Mouse (Mus musculus): ENCODE data around the gene Zfp708. TPM values are rescaled to one million over a fixed set of nuclear protein-coding genes. Genes with fewer than 3 reads are reported as not detected.
A peak's percentile ranks its signal among the peaks of the same experiment; 100 is the strongest.
"Not testable (repeated sequence)": the region's sequence is repeated elsewhere in the genome, so short reads cannot be mapped to it uniquely, and the experiment has no call there.

Zfp708 gene
- not detected in 2 replicates for polyA plus RNA-seq (2012; ENCODE audit: insufficient read depth, insufficient read length, missing spikeins)

DNA sequence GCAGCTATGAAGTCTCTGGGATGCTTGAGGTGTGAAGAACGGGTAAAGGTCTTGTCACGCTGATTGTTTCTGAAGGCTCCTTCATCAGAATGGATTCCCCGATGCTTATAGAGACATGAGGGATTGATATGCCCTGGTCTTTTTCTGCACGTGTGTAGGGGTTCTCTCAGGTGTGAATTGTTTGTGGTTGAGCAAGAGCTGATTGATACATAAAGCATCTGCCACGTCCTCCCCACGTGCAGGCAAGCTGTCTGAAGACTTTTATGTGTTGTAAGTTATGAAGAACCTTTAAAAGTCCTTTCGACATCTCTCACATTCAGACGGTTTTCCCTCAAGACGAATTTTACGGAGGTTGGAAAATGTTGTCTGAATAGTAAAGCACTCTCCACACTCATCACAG lies at the start of gene Zfp708:
Gene Zfp708, minus strand, starts transcription at position 101 of the 400 bp plus-strand sequence.
- Histone ChIP-seq H3K4me1 (ENCODE audit: control insufficient read depth, insufficient read depth, low read length) (no peaks in the 10 kb centered on the region), H3K27ac (ENCODE audit: insufficient read depth, low read depth, low read length) (no peak within 1 kb of the TSS), H3K4me3 (ENCODE audit: insufficient read depth, low read length) (no peak within 1 kb of the TSS)
- TF ChIP-seq CTCF (IDR thresholded peaks at IDR 0.05; ENCODE audit: low read depth, low read length): no peak
- TF ChIP-seq POLR2A (IDR thresholded peaks at IDR 0.05; ENCODE audit: borderline replicate concordance, low read depth, low read length): no peak

- Histone ChIP-seq H3K4me3 (ENCODE audit: insufficient read depth, low read length) (peak overlapping the region; percentile 88), H3K4me1 (ENCODE audit: control insufficient read depth, insufficient read depth, low read length) (no peaks in the 10 kb centered on the region), H3K27ac (ENCODE audit: insufficient read depth, low read depth, low read length) (0 out of 2 replicates have a peak overlapping the region, but pooled peaks have one; percentile 39)
- TF ChIP-seq POLR2A (IDR thresholded peaks at IDR 0.05; ENCODE audit: borderline replicate concordance, low read depth, low read length): no peak; the same call in 1 of the 2 replicates
- 0 out of 2 replicates have a peak, but pooled peaks have one; percentile 14 for TF ChIP-seq CTCF (IDR thresholded peaks at IDR 0.05; ENCODE audit: low read depth, low read length)
These were observed 30.4 kb upstream of the Zfp708 start for GRCm38 (mm10) chr13:67128038-67128721.

DNA sequence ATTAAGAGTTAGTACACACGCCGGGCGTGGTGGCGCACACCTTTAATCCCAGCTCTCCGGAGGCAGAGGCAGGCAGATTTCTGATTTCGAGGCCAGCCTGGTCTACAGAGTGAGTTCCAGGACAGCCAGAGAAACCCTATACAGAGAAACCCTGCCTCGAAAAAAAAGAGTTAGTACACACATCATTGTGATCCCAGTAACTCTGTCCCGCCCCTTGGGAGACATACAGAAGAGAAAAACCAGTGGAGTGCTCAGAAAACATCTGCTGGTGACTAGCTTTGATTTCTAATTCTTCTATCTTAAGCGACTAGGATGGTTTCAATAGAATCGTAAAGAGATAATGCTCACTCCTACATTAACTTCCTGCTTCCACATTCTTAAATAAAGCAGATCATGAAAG lies 29.7 kb upstream of the Zfp708 start:
- not testable (repeated sequence) for H3K27ac ChIP-seq (ENCODE audit: insufficient read depth, low read depth, low read length); H3K4me3 ChIP-seq (ENCODE audit: insufficient read depth, low read length)

DNA sequence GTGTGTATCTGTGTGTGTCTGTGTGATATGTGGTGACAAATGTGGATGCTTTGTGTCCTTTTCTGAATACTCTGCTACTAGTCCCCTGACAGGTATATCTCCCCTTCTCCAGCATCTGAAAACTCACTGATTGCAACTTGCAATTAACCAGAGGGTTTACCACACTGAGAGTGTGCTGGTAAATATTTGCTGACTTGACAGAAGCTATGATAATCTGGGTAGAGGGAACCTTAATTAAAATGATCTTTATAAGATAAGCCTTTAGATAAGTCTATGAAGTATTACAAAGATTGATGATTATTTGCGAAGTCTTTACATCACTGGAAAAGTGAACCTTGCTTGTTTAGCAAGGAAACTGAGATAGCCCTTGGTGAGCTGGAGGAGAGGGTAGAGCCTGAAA lies 26.7 kb upstream of the Zfp708 start:
- TF ChIP-seq CTCF (IDR thresholded peaks at IDR 0.05; ENCODE audit: low read depth, low read length) (no peak), POLR2A (IDR thresholded peaks at IDR 0.05; ENCODE audit: borderline replicate concordance, low read depth, low read length) (no peak)
- Histone ChIP-seq H3K4me1 (ENCODE audit: control insufficient read depth, insufficient read depth, low read length) (no peaks in the 10 kb centered on the region), H3K27ac (ENCODE audit: insufficient read depth, low read depth, low read length) (no peak overlapping the region), H3K4me3 (ENCODE audit: insufficient read depth, low read length) (no peak overlapping the region)

More for the DNA sequence above, 29.7 kb upstream of the Zfp708 start:
- not testable (repeated sequence) for H3K4me1 ChIP-seq (ENCODE audit: control insufficient read depth, insufficient read depth, low read length)

DNA sequence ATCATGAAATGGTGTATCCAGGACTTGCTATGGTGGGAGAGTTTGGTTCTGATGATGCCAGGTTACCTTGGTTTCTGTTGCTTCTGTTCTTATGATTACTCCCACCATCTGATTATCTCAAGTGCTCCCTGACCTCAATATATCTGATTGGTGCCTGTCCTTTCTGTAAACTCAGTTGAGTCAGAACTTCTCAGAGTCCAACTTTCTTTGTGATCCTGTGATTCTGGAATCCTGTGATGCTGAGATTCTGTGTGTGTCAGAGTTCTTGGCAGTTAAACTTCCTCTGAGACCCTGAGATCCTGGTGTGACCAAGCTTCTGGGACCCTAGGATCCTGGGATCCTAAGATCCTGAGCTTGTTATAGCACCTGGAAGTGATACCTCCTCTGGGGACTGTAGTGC lies 23.6 kb upstream of the Zfp708 start, which contains the start of gene Zfp759:
Gene Zfp759, plus strand, starts transcription at position 301 of the 400 bp plus-strand sequence.
- H3K4me3 ChIP-seq (ENCODE audit: insufficient read depth, low read length); H3K27ac ChIP-seq (ENCODE audit: insufficient read depth, low read depth, low read length); H3K4me1 ChIP-seq (ENCODE audit: control insufficient read depth, insufficient read depth, low read length): not testable (repeated sequence)

DNA sequence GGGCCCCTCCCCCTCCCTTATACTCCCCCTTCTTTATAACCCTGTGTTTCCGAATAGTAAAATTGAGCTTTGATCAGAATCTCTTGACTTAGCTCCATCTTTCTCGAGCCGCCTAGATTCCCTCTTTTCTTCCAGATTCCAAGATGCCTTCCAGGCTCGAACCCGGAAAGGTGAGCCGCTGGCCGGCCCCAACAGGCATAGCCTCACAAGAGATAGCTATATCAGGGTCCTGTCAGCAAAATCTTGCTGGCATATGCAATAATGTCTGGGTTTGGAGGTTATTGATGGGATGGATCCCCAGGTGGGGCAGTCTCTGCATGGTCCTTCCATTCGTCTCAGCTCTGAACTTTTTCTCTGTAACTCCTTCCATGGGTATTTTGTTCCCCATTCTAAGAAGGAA lies 18.4 kb upstream of the Zfp708 start, which contains the start of gene Rslcan18:
Gene Rslcan18, minus strand, starts transcription at position 101 of the 400 bp plus-strand sequence.
- H3K4me3 ChIP-seq (ENCODE audit: insufficient read depth, low read length); H3K27ac ChIP-seq (ENCODE audit: insufficient read depth, low read depth, low read length); H3K4me1 ChIP-seq (ENCODE audit: control insufficient read depth, insufficient read depth, low read length): not testable (repeated sequence)

- Histone ChIP-seq H3K4me1 (ENCODE audit: control insufficient read depth, insufficient read depth, low read length) (no peaks in the 10 kb centered on the region), H3K27ac (ENCODE audit: insufficient read depth, low read depth, low read length) (no peak overlapping the region), H3K4me3 (ENCODE audit: insufficient read depth, low read length) (no peak overlapping the region)
- no peak for TF ChIP-seq POLR2A (IDR thresholded peaks at IDR 0.05; ENCODE audit: borderline replicate concordance, low read depth, low read length)
- TF ChIP-seq CTCF (IDR thresholded peaks at IDR 0.05; ENCODE audit: low read depth, low read length): no peak
These were observed 15.5 kb upstream of the Zfp708 start for GRCm38 (mm10) chr13:67113287-67113686.

DNA sequence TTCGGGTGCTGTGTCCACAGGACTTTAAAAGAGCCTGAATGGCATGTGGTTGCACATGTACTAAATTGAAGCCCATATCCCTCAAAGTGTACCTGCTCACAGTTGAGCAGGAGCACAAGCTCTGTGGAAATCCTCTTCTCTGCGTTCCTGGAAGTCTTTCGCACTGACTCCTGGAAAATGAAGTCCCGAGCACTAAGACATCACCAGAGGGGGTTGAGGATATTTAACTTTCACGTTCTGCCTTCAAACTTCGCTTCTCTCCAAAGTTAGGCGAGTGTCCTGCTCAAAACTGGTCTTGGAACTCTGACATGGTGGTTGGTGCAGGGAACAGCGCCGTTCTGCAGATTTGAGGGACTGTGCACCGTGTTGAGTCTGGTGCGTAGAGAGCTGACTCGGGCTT lies 14.3 kb upstream of the Zfp708 start:
- H3K27ac ChIP-seq (ENCODE audit: insufficient read depth, low read depth, low read length): no peak overlapping the region
- H3K4me1 ChIP-seq (ENCODE audit: control insufficient read depth, insufficient read depth, low read length): peaks cover 5% of the 10 kb centered on the region; the same call in 1 of the 2 replicates
- no peak overlapping the region for H3K4me3 ChIP-seq (ENCODE audit: insufficient read depth, low read length)
- TF ChIP-seq CTCF (IDR thresholded peaks at IDR 0.05; ENCODE audit: low read depth, low read length) (no peak), POLR2A (IDR thresholded peaks at IDR 0.05; ENCODE audit: borderline replicate concordance, low read depth, low read length) (no peak)

GRCm38 (mm10) chr13:67108821-67109206 lies 11.0 kb upstream of the Zfp708 start:
- Histone ChIP-seq H3K4me3 (ENCODE audit: insufficient read depth, low read length) (peak overlapping the region; percentile 49), H3K4me1 (ENCODE audit: control insufficient read depth, insufficient read depth, low read length) (peaks cover 5% of the 10 kb centered on the region; the same call in 1 of the 2 replicates), H3K27ac (ENCODE audit: insufficient read depth, low read depth, low read length) (no peak overlapping the region)
- TF ChIP-seq POLR2A (IDR thresholded peaks at IDR 0.05; ENCODE audit: borderline replicate concordance, low read depth, low read length) (no peak), CTCF (IDR thresholded peaks at IDR 0.05; ENCODE audit: low read depth, low read length) (peak; percentile 57; the same call in 1 of the 2 replicates)

- Histone ChIP-seq H3K4me1 (ENCODE audit: control insufficient read depth, insufficient read depth, low read length) (peaks cover 5% of the 10 kb centered on the region; the same call in 1 of the 2 replicates), H3K4me3 (ENCODE audit: insufficient read depth, low read length) (peak within 1 kb of the TSS; percentile 74), H3K27ac (ENCODE audit: insufficient read depth, low read depth, low read length) (peak within 1 kb of the TSS; percentile 72)
- TF ChIP-seq POLR2A (IDR thresholded peaks at IDR 0.05; ENCODE audit: borderline replicate concordance, low read depth, low read length) (no peak), CTCF (IDR thresholded peaks at IDR 0.05; ENCODE audit: low read depth, low read length) (no peak)
These were observed 10.5 kb upstream of the Zfp708 start, which contains the start of gene Gm28557 for GRCm38 (mm10) chr13:67108194-67108820. Gene Gm28557, minus strand, starts transcription at chr13:67108604.

Data from bone marrow macrophage, adult 2 months (primary cell).